Mouse (Mus musculus) lung, postnatal 25 days (tissue): ENCODE results near the gene Itpr2.
A peak's percentile ranks its signal among the peaks of the same experiment; 100 is the strongest.

Experiments used
- DNase-seq: peaks from one replicate; pipeline ENCODE4 v3.0.0; 2022; ENCODE audit warnings: low spot score

Gene Itpr2

GRCm38 (mm10) chr6:146110832-146111741 is 390.9 kb downstream of the Itpr2 start:
- DNase-seq, result no peak

- no peak for DNase-seq
Measured at GRCm38 (mm10) chr6:146110425-146110824, 391.6 kb downstream of the Itpr2 start.

GRCm38 (mm10) chr6:146108695-146109094 is 393.3 kb downstream of the Itpr2 start:
- no peak for DNase-seq

GRCm38 (mm10) chr6:146107117-146107832 is 394.7 kb downstream of the Itpr2 start:
- DNase-seq, result peak; percentile 26

- no peak for DNase-seq
Measured at GRCm38 (mm10) chr6:146083056-146083961, 418.7 kb downstream of the Itpr2 start.

GRCm38 (mm10) chr6:146082476-146082875 is 419.5 kb downstream of the Itpr2 start:
- no peak for DNase-seq

GRCm38 (mm10) chr6:146081578-146081977 is 420.4 kb downstream of the Itpr2 start:
- DNase-seq, result no peak

GRCm38 (mm10) chr6:146080546-146081512 is 421.2 kb downstream of the Itpr2 start:
- DNase-seq, result peak; percentile 35

- DNase-seq, result peak; percentile 38
Measured at GRCm38 (mm10) chr6:146079734-146080443, 422.1 kb downstream of the Itpr2 start.

- peak; percentile 78 for DNase-seq
Measured at GRCm38 (mm10) chr6:146079261-146079660, 422.8 kb downstream of the Itpr2 start.

- DNase-seq, result no peak
Measured at GRCm38 (mm10) chr6:146078136-146078535, 423.9 kb downstream of the Itpr2 start.

GRCm38 (mm10) chr6:146077124-146077889 is 424.7 kb downstream of the Itpr2 start:
- DNase-seq, result no peak

- DNase-seq, result no peak
Measured at GRCm38 (mm10) chr6:146072842-146073241, 429.2 kb downstream of the Itpr2 start.

- DNase-seq, result no peak
Measured at GRCm38 (mm10) chr6:146071883-146072282, 430.1 kb downstream of the Itpr2 start.
